Mouse (Mus musculus) cerebellum, adult 8-10 months (tissue): ENCODE results near the gene Jph2.
"Not testable (repeated sequence)": the region's sequence is repeated elsewhere in the genome, so short reads cannot be mapped to it uniquely, and the experiment has no call there.

Source experiments
- DNase-seq: peaks from one replicate; pipeline ENCODE4 v3.0.0; 2022

The Jph2 gene

DNA sequence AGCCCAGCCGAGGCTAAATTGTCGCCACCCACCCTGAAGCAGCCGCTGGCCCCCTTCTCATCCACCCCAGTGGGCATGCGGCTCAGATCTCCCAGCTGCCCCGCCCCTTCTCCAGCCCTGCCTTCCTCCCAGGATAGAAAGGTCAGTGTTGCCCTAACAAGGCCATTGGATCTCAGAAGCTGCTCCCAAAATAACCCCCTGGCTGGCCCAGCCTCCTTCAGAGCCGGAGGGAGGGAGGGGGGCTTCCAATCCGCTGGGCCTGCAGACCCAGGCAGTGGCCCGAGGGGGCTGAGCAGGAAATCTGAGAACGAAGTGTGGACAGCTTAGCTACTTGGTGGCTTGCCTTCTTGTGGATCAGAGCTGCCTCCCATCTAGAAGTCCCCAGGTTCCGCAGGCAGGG, at the start of gene Jph2:
TSS of gene Jph2 (minus strand) at position 89 of the 400 bp plus-strand sequence.
- no peak for DNase-seq

DNA sequence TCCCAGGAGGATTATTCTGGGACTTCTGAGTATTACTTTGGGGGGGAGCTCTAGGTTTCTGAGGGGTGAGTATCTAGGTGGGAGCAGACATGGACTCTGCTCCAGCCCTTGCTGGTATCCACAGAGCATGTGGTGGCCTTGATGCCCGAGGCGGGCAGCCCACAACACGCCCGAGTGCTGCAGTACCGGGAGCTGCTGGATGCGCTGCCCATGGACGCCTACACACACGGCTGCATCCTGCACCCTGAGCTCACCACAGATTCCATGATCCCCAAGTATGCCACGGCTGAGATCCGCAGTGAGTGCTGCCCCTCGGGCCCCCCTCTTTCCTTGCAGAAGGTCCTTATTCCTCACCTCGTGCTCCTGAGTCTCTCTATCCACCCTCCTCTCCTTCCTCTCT, 49.6 kb upstream of the Jph2 start:
- no peak for DNase-seq

DNA sequence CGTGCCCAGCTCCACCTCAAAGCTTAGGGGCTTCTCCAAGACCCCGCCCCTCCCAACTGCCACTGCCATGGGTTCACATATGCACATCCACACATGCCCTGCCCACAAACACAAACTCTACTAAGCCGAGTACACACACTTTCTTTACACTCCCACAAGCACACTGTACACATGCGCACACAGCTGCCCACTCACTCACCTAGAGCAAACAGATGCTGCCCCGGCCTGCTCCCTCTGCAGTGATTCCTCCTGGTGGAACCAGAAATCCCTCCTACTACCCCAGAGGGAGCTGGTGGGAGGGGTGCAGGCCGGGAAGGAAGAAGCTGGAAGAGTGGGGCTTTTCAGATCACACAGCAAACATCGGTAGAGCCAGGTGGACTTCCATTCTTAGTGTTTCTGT, 46.2 kb upstream of the Jph2 start:
- DNase-seq = no peak

DNA sequence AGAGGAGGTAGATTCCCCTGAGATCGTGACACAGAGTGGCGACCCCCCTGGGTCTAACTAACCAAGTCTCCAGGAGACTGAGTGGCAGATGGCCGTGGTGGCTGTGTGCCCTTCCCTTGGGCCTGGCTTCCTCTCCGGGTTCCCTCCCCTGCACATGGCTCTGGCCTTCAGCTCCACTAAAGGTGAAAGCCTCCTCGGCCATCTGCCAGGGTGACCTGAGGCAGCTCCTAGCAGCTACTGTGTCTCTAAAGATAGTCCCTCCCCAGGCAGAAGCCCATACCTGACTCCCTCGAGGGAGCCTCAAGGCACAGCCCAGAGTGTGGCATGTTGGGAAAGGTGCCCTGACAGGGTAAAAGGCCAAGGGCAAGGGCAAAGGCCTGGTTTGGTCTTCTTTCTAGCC, 45.8 kb upstream of the Jph2 start:
- peak; percentile 78 for DNase-seq

DNA sequence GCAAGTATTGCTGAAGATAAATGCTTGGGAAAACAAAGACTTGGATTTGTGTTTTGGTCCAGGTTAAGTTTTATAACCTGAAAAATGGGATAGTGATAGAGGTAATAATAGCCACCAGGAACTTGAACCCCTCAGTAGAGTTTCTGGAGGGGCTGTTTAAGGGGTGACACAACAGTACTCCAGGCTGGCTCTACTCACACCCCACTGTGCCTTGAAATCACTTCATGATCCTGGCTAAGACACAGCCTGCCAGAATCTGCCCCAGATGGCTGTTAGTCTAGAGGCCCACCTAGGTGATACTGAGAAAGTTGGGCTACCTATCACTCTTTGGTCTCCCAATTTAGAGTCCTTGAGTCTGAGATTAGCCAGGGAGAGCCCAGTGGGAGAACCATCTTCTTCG, 41.7 kb upstream of the Jph2 start:
- no peak for DNase-seq

DNA sequence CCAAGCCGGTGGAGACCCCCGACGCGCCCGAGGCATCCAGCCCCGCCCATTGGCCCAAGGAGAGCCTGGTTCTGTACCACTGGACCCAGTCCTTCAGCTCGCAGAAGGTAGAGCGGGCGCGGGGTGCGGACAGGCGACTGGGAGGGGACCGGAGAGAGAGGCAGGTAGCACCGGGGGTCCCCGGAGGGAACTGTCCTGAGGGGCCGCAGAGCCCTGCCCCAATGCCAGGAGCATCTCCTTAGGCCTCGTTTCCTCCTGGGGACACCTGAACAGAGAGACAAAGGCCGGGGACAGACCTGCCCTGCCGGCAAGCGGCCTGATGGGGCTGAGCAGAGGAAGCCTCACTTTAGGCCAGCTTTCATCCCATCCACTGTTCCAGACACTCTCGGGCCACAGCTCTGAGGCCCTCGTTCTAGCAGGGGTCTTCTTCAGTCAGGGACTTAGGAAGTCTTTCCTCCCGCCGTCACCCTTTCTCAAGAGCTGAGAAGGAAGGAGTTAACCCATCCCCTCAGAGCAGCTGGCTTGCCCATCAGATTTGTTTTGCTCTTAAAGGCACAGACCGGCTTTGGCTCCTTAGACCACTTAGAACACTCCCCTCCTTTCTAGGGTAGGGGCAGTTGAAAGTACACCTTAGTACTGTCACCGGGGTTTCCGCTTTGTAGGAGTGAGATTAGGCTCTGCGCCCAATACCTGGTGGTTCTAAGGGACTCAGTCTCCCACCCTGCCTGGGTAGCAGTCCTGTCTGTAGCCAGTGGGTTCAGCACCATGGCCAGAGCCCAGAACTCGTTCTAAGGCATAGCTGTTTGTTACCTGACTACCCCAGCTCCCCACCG, 41.0 kb upstream of the Jph2 start:
- DNase-seq = peak; percentile 67

DNA sequence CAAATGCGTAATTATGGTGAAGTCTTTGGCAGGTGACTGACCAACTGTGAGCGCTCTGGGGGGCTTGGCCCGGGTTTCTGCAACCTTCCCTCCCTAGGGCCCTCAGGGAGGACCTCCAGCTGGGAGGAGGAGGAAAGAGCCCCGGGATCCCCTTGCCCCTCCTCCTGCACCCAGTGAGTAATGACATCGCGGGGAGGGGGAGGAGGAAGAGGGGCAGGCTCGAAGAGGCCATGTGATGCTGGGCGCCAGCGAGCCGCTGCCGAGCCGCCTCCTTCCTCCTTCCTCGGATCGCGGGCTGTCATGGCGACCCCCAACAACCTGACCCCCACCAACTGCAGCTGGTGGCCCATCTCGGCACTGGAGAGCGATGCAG, 40.4 kb upstream of the Jph2 start, which contains the start of gene Gdap1l1:
TSS of gene Gdap1l1 (plus strand) at position 231 of the 373 bp plus-strand sequence.
- DNase-seq = peak; percentile 80

DNA sequence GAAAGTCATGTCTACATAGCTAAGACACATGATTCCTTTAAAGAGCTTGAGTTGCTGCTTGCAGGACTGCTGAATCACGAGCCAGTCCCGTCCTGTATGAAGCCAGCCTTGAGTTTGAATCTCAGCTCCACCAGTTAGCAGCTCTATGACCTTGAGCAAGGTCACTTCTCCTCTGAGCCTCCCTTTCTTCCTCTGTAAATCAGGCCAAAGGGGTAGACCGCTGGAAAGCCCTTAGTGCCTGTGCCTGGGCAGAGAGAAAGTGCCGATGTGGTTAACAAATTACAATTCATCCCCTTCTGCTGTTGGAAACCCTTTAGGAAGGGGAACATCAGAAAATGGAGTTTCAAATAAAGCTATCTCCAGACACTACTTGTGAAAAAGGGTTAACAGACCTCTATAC, 40.0 kb upstream of the Jph2 start:
- no peak for DNase-seq

DNA sequence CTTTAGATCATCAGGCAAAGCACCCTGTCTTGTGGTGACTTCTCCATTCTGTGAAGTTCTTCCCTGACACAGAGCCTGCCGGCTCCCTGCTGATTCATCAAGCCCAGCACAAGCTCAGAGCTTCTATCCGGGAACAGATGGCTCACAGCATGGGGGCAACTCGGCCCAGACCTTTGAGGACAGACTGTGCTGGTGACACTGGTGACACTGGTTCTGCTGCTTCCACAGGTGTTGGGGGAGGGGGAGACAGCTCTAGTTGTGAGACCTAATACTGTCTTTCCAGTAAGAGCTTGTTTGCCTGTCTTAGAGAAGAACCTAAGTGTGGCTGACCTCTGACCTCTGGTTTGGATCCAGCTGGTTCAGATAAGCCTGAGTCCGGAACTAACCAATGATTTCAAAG, 36.2 kb upstream of the Jph2 start:
- DNase-seq = peak; percentile 94

DNA sequence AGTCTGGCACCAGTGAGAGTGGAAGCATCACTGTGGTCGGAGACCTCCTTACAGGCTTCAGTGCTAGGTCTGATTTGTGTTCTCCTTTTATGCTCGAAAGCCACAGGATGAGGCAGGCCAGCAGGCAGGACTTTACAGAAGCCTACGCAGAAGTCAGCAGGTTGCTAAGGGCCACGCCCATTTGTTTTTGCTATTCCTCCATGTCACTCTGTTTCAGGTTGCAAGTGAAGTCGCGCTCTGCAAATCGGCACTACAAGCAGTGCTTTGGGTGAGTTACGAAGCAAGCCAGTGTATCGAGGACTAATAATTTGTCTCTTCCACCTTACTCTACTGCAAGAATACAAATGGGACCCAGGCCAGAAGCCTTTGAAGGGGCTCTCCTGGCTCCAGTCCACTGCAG, 33.5 kb upstream of the Jph2 start:
- no peak for DNase-seq

DNA sequence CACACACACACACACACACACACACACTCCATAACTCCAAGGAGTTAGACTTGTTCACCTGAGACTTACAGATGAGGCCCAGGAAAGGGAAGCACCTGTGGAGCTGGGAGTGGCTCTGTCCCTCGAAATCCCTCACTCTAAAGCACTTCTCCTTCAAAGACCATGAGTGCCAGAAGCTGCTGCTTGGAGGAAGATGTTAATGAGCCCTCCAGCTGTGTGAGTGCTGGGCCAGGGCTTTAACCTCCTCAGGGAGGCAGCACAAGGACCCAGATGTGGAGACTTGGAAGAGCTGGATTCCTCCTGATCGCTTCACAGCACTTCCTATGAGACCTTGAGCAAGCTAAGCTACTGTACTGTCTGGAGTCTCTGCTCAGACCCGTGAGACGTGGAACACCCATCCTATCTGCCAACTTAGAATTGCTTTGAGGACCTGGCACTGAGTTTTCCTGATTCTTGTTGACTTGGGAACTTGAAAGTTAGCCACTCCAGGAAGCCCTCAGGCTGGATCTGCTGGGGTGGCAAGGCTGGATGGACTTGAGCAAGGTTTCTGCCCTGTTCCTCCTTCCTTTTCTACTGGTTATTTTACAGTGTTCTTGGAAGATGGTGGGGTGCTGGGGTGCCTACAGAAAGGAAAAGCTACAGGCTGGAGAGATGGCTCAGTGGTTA, 30.7 kb upstream of the Jph2 start:
- DNase-seq = no peak

DNA sequence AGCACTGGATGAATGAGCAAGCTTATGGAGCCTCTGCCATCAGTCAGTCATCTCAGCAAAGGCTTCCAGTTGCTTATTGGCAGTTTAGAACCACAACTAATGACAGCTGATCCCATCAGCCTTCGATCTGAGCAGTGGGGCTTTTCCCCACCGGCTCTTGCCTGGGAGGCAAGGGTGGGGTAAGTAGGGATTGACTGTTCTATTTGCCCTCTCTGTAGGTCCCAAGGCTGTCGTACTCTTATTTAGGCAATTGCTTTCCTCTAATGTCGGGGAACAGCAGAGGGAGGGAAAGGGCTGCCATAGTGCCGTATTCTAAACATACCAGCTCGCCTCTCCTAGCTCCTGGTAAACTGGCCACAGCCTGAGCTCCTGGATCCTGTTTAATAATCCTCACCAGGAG, 26.8 kb upstream of the Jph2 start, which contains the start of gene Oser1:
TSS of gene Oser1 (minus strand) at position 101 of the 400 bp plus-strand sequence.
- no peak for DNase-seq

DNA sequence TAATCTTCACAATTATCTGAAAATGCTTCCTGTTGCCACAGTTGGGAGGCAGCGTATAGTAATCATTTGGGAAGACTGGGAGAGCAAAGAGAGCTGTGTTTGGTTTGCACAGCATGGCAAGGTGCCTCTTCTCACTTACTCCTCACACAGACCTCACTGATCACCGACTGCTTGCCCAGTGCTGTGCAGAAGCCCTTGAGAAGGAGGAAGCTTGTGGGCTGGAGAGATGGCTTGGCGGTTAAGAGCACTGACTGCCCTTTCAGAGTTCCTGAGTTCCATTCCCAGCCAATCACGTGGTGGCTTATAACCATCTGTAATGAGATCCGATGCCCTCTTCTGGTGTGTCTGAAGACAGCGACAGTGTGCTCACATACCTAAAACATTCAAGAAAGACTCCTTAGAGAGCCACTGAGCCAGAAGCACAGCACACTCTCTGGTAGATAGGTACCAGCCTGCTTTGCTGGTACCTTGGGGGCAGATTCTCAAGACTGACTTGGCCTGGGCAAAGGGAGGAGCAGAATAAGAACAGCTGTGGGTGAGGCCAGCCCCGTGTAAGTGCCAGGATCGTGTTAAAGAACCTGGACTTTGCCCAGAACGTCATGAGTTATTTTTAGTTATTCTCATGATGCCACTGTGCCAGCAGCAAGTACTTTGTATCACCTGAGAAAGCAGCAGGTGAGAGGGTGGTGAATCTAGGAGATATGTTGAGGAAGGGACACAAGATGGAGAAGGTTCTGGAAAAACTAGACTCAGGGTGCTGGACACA, 25.3 kb upstream of the Jph2 start:
- no peak for DNase-seq

DNA sequence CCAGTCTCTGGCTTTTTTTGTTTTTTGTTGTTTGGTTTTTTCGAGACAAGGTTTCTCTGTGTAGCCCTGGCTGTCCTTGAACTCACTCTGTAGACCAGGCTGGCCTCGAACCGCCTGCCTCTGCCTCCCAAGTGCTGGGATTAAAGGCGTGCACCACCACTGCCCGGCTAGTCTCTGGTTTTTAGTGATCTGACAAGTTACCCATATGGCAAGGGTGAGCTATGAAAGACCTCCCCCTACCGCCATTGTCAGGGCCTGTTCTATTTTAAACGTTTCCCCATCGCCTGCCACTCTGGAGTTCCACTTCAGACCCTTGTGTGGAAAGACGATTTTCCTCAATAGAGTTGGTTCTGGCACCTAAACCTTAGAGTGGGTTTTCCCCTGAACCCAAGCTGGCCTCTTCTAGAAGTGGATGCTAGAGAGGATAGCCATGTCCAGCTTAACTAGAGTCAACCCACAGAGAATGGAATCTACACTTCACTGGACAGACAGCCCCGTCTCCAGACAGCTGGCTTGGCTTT, 22.6 kb upstream of the Jph2 start:
- no peak for DNase-seq

DNA sequence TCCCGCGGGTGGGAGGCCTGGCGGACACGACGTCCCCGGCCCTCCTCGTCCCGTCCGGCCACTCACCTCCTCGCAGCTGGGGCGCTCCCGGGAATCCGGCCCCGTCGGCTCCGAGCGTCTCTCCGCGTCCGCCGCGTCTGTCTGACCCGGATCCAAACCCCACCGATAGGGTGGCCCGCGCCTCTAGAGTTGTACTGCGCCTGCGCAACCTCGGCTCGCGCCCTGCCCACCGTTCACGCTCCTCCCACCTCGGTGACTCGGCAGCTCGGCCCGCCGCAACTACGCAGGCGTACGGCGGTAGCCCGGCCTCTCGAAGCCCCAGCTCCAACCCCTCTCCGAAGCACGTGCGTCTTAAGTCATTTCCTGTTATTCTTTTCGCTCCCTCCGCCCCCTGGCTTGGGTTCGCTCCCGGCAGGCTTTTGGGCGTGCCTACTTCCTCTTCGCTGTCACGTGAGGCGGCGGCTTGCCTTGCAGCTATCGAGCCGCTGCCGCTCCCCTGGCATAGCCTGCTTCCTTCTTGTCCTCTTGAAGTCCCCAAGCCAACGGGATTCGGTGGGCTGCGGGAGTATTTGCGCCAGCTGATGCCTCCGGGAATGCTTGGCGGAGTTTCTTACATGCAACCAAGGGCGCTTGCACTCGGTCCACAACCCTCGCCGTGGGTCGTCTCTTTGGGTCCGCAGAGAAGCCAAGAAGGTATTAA, 21.7 kb upstream of the Jph2 start:
- DNase-seq = peak; percentile 99

DNA sequence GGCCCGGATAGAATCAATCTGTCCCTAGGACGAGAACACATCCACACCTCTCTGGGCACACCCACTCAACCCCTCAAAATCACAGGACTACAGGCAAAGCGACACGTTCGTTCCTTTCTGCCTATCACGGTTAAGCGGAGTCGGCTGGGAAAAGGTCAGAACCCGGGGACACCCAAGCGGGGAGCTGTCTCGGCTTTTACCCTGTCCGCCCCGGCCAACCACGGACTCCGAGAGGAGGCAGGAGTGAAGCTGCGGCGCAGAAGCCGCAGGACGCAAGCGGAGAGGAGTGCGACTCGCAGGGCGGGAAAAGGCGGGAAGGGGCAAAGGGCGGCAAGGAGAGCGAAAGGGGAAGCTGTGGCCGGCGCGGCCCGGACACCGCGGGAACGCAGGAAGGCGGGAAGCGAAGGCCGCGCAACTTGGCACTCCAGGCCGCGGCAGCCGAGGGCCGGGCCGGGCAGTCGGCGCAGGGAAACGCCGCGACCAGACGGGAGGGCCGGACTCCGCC, 21.1 kb upstream of the Jph2 start:
- DNase-seq = no peak

DNA sequence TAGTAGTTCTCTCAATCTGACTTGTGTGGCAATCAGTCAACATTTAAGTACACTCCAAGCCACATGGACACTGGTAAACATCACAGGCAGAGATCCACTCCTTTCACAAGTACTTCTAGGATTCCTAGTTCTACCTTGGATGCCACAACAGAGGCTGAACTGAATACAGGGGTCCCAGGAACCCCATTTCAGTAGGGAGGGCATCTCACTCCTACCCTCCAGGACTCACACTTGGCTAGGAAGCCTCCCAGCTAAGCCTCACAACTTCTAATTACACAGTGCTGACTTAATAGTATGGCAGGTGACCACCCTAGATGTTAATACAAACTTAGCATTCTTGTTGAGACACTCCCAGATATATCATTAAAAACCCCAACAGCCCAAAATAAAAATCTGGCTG, 20.0 kb upstream of the Jph2 start:
- DNase-seq = no peak

DNA sequence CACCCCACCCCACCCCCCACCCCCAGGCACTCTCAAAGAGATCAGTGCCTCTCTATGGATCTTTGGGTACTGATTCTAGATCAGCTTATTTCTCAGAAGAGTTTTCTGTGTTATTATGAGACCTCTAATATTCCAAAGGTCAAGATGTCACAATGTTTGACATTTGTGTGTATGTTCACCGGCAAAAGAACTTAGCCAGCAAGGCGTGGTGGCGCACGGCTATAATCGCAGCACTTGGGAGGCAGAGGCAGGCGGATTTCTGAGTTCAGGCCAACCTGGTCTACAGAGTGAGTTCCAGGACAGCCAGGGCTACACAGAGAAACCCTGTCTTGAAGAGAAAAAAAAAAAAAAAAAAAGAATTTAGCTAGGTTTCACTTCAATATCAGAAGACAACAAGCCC, 19.2 kb upstream of the Jph2 start:
- no peak for DNase-seq

DNA sequence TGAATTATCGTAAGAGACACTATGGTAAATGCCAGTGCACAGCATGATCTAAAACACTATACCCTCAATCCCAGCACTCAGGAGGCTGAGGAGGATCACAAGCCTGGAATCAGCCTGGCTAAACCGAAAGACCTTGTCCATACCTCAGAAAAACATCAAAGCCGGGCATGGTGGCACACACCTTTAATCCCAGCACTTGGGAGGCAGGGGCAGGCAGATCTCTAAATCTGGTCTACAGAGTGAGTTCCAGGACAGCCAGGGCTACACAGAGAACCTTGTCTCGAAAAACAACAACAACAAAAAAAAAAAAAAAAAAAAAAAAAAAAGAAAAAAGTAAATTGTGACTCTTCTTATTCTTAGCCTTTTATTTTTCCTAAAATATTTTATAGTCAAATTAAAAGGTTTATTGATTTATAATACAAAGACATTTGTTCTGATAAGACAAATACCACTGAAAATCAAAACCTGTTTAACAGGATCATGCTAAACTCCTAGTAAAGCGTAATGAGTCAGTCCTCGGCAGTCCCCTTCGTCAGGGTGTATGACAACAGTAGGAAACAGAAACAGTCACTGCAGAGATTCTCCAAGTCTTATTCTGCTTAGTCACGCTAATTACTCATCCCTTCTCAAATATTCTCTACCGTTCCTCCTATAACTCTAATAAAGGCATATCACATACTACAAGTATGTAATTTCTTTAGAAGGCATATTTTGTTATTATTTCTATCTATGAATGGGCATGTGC, 15.2 kb upstream of the Jph2 start:
- DNase-seq = no peak

DNA sequence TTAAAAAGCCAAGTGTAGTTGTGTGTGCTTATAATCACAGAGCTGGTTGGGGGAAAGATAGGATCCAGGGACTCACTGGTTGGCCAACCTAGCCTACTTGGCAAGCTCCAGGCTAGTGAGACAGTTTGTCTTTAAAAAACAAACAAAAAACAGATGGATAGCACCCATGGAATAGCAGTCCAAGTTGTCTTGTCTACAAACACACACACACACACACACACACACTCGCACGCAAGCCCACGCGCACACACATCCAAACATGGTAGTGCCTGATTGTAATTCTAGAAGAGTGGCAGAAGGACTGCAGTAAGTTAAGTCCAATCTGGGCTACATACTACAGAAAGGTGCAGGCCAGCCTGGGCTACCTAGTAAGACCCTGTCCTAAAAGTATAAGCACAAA, 14.6 kb upstream of the Jph2 start:
- no peak for DNase-seq

DNA sequence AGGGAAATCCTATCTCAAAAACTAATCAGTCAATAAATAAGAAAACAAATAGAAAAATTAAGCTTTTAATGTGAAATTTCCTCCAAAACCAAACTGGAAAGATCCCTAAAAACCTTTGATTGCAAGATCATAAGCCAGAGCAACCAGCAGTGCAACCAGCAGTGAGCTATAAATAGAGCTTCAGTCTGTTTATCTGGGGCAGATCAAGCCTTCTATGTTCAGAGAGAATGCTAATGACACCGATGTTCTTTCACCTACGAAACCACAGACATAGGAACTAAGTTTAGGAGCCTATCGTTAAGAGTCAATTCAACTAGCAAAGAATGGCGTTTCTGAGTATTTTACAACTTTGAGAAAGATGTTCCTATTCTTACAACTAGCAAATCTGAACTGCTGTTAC, 14.0 kb upstream of the Jph2 start:
- no peak for DNase-seq

DNA sequence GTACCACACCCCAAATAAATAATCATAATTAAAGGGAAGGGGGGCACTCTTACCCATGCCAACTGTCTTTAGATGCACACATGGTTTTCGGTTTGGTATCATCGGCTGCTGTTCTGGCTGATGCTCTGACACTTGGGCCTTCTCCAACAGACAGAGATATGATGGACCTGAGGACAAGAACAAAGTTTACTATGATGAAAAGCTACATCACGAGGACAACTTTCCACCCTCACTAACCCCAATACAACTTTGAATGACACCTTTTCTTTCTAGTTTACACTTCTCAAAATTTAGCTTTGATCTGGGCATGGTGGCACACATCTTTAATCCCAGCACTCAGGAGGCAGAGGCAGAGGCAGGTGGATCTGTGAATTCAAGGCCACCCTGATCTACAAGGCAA, 13.6 kb upstream of the Jph2 start:
- DNase-seq = not testable (repeated sequence)
